Comparison of ENCODE assay signal across 20 mouse cellular contexts in the genomic region with DNA sequence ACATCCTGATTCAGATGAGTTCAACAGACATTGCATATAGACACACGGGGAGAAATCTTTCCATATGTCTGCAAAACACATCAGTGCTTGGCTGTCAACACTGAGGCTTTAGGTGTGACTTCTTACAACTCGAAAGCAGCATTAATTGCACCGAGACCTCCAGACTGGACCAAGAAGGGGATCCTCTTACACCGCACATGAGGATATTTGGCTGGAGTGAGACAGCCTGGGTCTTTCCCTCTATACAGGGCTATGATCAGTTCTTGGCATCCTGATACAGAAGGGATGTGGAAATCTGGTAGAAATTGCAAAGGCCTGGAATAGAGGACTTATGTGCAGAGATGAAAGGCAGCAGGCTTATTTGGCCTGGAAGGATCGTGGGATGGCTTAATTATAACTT.
"Had no signal": no experiment of that assay in that cellular context is flagged by ENCODE, and none has a peak within 500 bp of the region (broad histone marks: within the 10 kb centered on the region; RNA-seq: fewer than 3 reads in every experiment).

No protein-coding gene starts in this region.

- H3K4me1 ChIP-seq: limb, embryonic 12.5 days had no signal

- ATAC-seq: intestine, postnatal 0 days; liver, postnatal 0 days had no signal

- H3K27ac ChIP-seq: kidney, postnatal 0 days; layer of hippocampus, adult 2 months; left cerebral cortex, adult 2 months; limb, embryonic 12.5 days; liver, embryonic 14.5 days had no signal

- H3K4me2 ChIP-seq: limb, embryonic 12.5 days; liver, embryonic 11.5 days; lung, embryonic 14.5 days; midbrain, embryonic 11.5 days had no signal

- DNase-seq: kidney, adult 2 months; kidney, postnatal 25 days; layer of hippocampus, postnatal 36 days; liver, postnatal 0 days; lung, embryonic 14.5 days; lung, postnatal 10 days; lung, postnatal 4 days; midbrain, embryonic 14.5 days; right cerebral cortex, adult 18-20 months; right cerebral cortex, postnatal 14 days; right cerebral cortex, postnatal 4 days; thymus, postnatal 25 days had no signal

- H3K9ac ChIP-seq: limb, embryonic 12.5 days; liver, embryonic 14.5 days; liver, postnatal 0 days; lung, embryonic 14.5 days had no signal

- H3K27me3 ChIP-seq: limb, embryonic 12.5 days had no signal

- H3K36me3 ChIP-seq: limb, embryonic 12.5 days had no signal

- H3K4me3 ChIP-seq: layer of hippocampus, adult 2 months; left cerebral cortex, adult 2 months; limb, embryonic 12.5 days had no signal

- H3K9me3 ChIP-seq: limb, embryonic 12.5 days had no signal
